Mouse (Mus musculus): ENCODE data around the gene Ufd1. TPM values are rescaled to one million over a fixed set of nuclear protein-coding genes. Genes with fewer than 3 reads are reported as not detected.

Gene Ufd1
- polyA plus RNA-seq, 1 experiment from 2014 or later, result 100 TPM

GRCm38 (mm10) chr16:18876442-18877308 lies 65.1 kb downstream of the Ufd1 start, which contains the start of the genes Mrpl40 and Hira:
Gene Mrpl40 (minus strand): TSS chr16:18876862.
Gene Hira (plus strand): TSS chr16:18877037.
- no peaks in the 10 kb centered on the region for H3K9me3 ChIP-seq
- under 1% methylated on average over 93 of the region's 93 CpGs for WGBS
- DNase-seq (ENCODE audit: low spot score), result peak; percentile 95
- peaks cover 21% of the 10 kb centered on the region for H3K4me1 ChIP-seq (replicated peaks)
- H3K36me3 ChIP-seq, result peaks cover 62% of the 10 kb centered on the region
- H3K27me3 ChIP-seq (ENCODE audit: insufficient read depth, poor library complexity, severe bottlenecking), result no peaks in the 10 kb centered on the region
- peak within 1 kb of the TSS; percentile 93 for H3K4me3 ChIP-seq
- H3K27ac ChIP-seq, result peak within 1 kb of the TSS; percentile 97

- H3K27me3 ChIP-seq (ENCODE audit: insufficient read depth, poor library complexity, severe bottlenecking), result no peaks in the 10 kb centered on the region
- WGBS, result under 1% methylated on average over 43 of the region's 43 CpGs
- peaks cover 62% of the 10 kb centered on the region for H3K36me3 ChIP-seq
These were observed 66.0 kb downstream of the Ufd1 start for GRCm38 (mm10) chr16:18877386-18878090.

DNA sequence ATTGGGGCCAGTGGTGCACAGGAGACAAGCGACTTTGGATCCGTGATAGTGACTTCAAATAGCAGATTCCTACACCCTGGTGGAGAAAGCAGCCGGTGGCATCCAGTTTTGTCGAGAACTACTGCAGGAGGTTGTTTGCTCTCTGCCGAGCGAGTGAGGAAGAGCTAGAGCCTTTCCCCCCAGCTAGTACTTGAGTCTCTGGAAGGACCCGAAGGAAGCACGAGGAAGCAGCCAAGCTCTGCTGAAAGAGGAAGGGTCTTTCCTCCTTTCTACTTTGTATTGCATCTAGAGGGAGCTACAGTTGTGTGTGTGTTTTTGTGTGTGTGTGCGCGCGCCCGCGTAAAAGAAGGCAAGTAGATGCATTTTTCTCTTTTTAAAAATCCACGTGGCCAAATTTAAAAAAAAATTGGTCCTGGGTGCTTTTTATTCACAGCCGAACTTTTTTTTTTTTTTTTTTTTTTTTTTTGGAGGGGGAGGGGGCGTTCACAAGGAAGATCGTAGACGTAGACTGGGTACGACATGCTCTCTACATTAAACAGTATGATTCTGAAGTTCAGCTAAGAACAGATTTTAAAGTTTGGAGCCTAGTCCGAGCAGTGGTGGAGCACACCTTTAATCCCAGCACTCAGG lies 66.6 kb downstream of the Ufd1 start:
- Histone ChIP-seq H3K36me3 (peaks cover 62% of the 10 kb centered on the region), H3K27me3 (ENCODE audit: insufficient read depth, poor library complexity, severe bottlenecking) (no peaks in the 10 kb centered on the region), H3K4me3 (peak overlapping the region; percentile 93), H3K9me3 (0 out of 2 replicates have a peak, but pooled peaks cover 5% of the 10 kb centered on the region), H3K27ac (peak overlapping the region; percentile 97), H3K4me1 (replicated peaks) (peaks cover 21% of the 10 kb centered on the region)
- no peak for DNase-seq (ENCODE audit: low spot score)
- WGBS, result 31% methylated on average over 20 of the region's 20 CpGs

More at GRCm38 (mm10) chr16:18877386-18878090, 66.0 kb downstream of the Ufd1 start:
- H3K4me1 ChIP-seq (replicated peaks), result peaks cover 21% of the 10 kb centered on the region
- DNase-seq (ENCODE audit: low spot score), result peak; percentile 80
- peak overlapping the region; percentile 93 for H3K4me3 ChIP-seq
- H3K27ac ChIP-seq, result peak overlapping the region; percentile 97
- 0 out of 2 replicates have a peak, but pooled peaks cover under 1% of the 10 kb centered on the region for H3K9me3 ChIP-seq

GRCm38 (mm10) chr16:18884044-18884443 lies 72.5 kb downstream of the Ufd1 start:
- peaks cover 73% of the 10 kb centered on the region for H3K36me3 ChIP-seq
- H3K4me1 ChIP-seq (replicated peaks), result 0 out of 2 replicates have a peak, but pooled peaks cover 9% of the 10 kb centered on the region
- H3K27me3 ChIP-seq (ENCODE audit: insufficient read depth, poor library complexity, severe bottlenecking), result no peaks in the 10 kb centered on the region
- no peak overlapping the region for H3K4me3 ChIP-seq
- H3K27ac ChIP-seq, result no peak overlapping the region
- H3K9me3 ChIP-seq, result 0 out of 2 replicates have a peak, but pooled peaks cover 5% of the 10 kb centered on the region
- DNase-seq (ENCODE audit: low spot score), result no peak

Other genes starting within 250 kb of the Ufd1 start
- 11.3 and 15.3 TPM in 2 replicates for gene Tbx1, start 221.1 kb upstream of the Ufd1 start, polyA plus RNA-seq (2016; fragmentation: Nextera tagmentation; extraction: Ambion mirVana)
- gene Gp1bb, start 189.4 kb upstream of the Ufd1 start, polyA plus RNA-seq (2016; fragmentation: Nextera tagmentation; extraction: Ambion mirVana), result 4.2 and 9.2 TPM in 2 replicates
- gene Gm49601, start 185.4 kb upstream of the Ufd1 start, polyA plus RNA-seq (2016; fragmentation: Nextera tagmentation; extraction: Ambion mirVana), result 3.4 and 8.5 TPM in 2 replicates
- 42.3 and 71.9 TPM in 2 replicates for gene Sept5, start 181.8 kb upstream of the Ufd1 start, polyA plus RNA-seq (2016; fragmentation: Nextera tagmentation; extraction: Ambion mirVana)
- 25.5 and 27.3 TPM in 2 replicates for gene Cldn5, start 34.9 kb upstream of the Ufd1 start, polyA plus RNA-seq (2016; fragmentation: Nextera tagmentation; extraction: Ambion mirVana)
- 55.1 and 72.7 TPM in 2 replicates for gene Cdc45, start 208 bp downstream of the Ufd1 start, polyA plus RNA-seq (2016; fragmentation: Nextera tagmentation; extraction: Ambion mirVana)
- 27.3 and 27.4 TPM in 2 replicates for gene 2510002D24Rik, start 24.8 kb downstream of the Ufd1 start, polyA plus RNA-seq (2016; fragmentation: Nextera tagmentation; extraction: Ambion mirVana)
- not detected in 2 replicates for gene Gm28539, start 24.8 kb downstream of the Ufd1 start, polyA plus RNA-seq (2016; fragmentation: Nextera tagmentation; extraction: Ambion mirVana)
- gene Mrpl40, start 65.1 kb downstream of the Ufd1 start, polyA plus RNA-seq (2016; fragmentation: Nextera tagmentation; extraction: Ambion mirVana), result 125 and 127 TPM in 2 replicates
- 18.4 and 21.4 TPM in 2 replicates for gene Hira, start 65.3 kb downstream of the Ufd1 start, polyA plus RNA-seq (2016; fragmentation: Nextera tagmentation; extraction: Ambion mirVana)

All from hindbrain, embryonic 10.5 days (tissue).